22 mouse cellular contexts compared by ENCODE assay signal in the genomic region with DNA sequence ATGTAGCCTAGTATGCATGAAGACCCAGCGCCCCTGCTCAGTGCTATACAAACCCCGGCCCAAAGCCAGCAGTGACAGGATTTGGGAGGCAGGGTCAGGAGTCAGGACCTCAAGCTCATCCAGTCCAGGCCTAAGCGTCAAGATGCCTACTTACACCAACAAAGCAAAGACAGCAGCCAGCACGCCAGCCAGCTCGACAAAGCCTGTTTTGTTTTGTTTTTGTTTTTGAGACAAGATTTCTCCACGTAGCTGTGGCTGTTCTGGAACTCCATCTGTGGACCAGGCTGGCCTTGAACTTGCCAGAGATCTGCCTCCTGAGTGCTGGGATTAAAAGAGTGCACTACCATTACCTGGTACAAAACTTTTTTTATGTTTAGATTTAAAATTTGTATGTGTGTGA. TPM values are rescaled to one million over a fixed set of nuclear protein-coding genes. Genes with fewer than 3 reads are reported as not detected.
DNase-seq lines count a peak whose midpoint lies in the region; ATAC-seq lines count a peak whose summit lies in the region.
"Had no signal": no experiment of that assay in that cellular context is flagged by ENCODE, and none has a peak within 500 bp of the region (broad histone marks: within the 10 kb centered on the region; RNA-seq: fewer than 3 reads in every experiment).

No protein-coding gene starts in this region.

- H3K9ac ChIP-seq in midbrain, embryonic 11.5 days (ENCODE audit: low read length) = no peak overlapping the region
- no peak overlapping the region for H3K9ac ChIP-seq in midbrain, embryonic 13.5 days (replicated peaks)

- H3K4me1 ChIP-seq in midbrain, embryonic 11.5 days (ENCODE audit: control insufficient read depth, insufficient read depth, low read length) = no peaks in the 10 kb centered on the region
- H3K4me1 ChIP-seq in midbrain, embryonic 13.5 days (replicated peaks) = peaks cover 7% of the 10 kb centered on the region

- no peaks in the 10 kb centered on the region for H3K9me3 ChIP-seq in midbrain, embryonic 11.5 days (ENCODE audit: control insufficient read depth, low read length)
- H3K9me3 ChIP-seq in midbrain, embryonic 13.5 days = no peaks in the 10 kb centered on the region
- H3K9me3 ChIP-seq: G1E had no signal

- DNase-seq in heart, adult 11 months = peak; percentile 76
- DNase-seq in heart, postnatal 25 days (ENCODE audit: low spot score) = no peak
- DNase-seq in midbrain, embryonic 11.5 days (ENCODE audit: low spot score, missing footprints) = peak; percentile 69
- DNase-seq: adrenal gland, adult 2 months; adrenal gland, adult 8-10 months; adrenal gland, postnatal 10 days; adrenal gland, postnatal 14 days; adrenal gland, postnatal 25 days; adrenal gland, postnatal 36 days; B cell, adult 2 months; cerebellum, adult 11 months; cerebellum, adult 11-12 months; cerebellum, adult 18-20 months had no signal

- H3K27me3 ChIP-seq in midbrain, embryonic 11.5 days (ENCODE audit: control insufficient read depth, insufficient read depth, low read length) = no peaks in the 10 kb centered on the region
- no peaks in the 10 kb centered on the region for H3K27me3 ChIP-seq in midbrain, embryonic 13.5 days
- H3K27me3 ChIP-seq: CH12.LX, Patski had no signal

- peaks cover 19% of the 10 kb centered on the region for H3K36me3 ChIP-seq in midbrain, embryonic 11.5 days (ENCODE audit: control insufficient read depth, insufficient read depth, low read length)
- peaks cover 76% of the 10 kb centered on the region for H3K36me3 ChIP-seq in midbrain, embryonic 13.5 days

- WGBS in midbrain, embryonic 11.5 days = 90% methylated on average over 6 of the region's 6 CpGs
- WGBS in midbrain, embryonic 13.5 days = 86% methylated on average over 6 of the region's 6 CpGs

- no peak for ATAC-seq in midbrain, embryonic 11.5 days (ENCODE audit: low FRiP score)
- ATAC-seq in midbrain, embryonic 13.5 days = no peak
- ATAC-seq: activated CD4-positive, CD25-positive, alpha-beta regulatory T cell, adult 4 months; CD4-positive, CD25-positive, alpha-beta regulatory T cell, adult 4 months; Patski had no signal

- intact Hi-C loops in heart, postnatal 25 days (cut with DNase I) = no loop called here

- no peak overlapping the region for H3K4me2 ChIP-seq in midbrain, embryonic 11.5 days
- H3K4me2 ChIP-seq in midbrain, embryonic 13.5 days (replicated peaks) = no peak overlapping the region

- no peak overlapping the region for H3K4me3 ChIP-seq in midbrain, embryonic 11.5 days (ENCODE audit: low read depth, low read length)
- H3K4me3 ChIP-seq in midbrain, embryonic 13.5 days (replicated peaks) = no peak overlapping the region

- H3K27ac ChIP-seq in midbrain, embryonic 11.5 days (ENCODE audit: low read depth, low read length) = no peak overlapping the region
- H3K27ac ChIP-seq in midbrain, embryonic 13.5 days = no peak overlapping the region

RNA-seq across cellular contexts. Expression of gene Gm20716, which starts 6.8 kb away (rescaled TPM):
- total RNA-seq in heart, postnatal 25 days (2021) = 10 to 100 TPM; 12.6 to 13.6 TPM
- polyA plus RNA-seq in midbrain, embryonic 11.5 days (2014; fragmentation: Nextera tagmentation; extraction: Ambion mirVana) = 23.8 and 24.6 TPM in 2 replicates
- polyA plus RNA-seq in midbrain, embryonic 13.5 days (2015; fragmentation: Nextera tagmentation; extraction: Ambion mirVana) = 29.1 and 29.4 TPM in 2 replicates
- polyA plus RNA-seq: adrenal gland, adult 2 months had no signal

RNA-seq across cellular contexts. Expression of gene Dpm1, which starts 7.1 kb away (rescaled TPM):
- 10 to 100 TPM; 61.8 to 70.6 TPM for total RNA-seq in heart, postnatal 25 days (2021)
- 75.4 and 92.2 TPM in 2 replicates for polyA plus RNA-seq in midbrain, embryonic 11.5 days (2014; fragmentation: Nextera tagmentation; extraction: Ambion mirVana)
- polyA plus RNA-seq in midbrain, embryonic 13.5 days (2015; fragmentation: Nextera tagmentation; extraction: Ambion mirVana) = 68.0 and 71.8 TPM in 2 replicates

RNA-seq across cellular contexts. Expression of gene Mocs3, which starts 7.1 kb away (rescaled TPM):
- 1 to 10 TPM; 6.2 to 7.1 TPM for total RNA-seq in heart, postnatal 25 days (2021)
- polyA plus RNA-seq in midbrain, embryonic 11.5 days (2014; fragmentation: Nextera tagmentation; extraction: Ambion mirVana) = 8.0 TPM in 2 replicates
- 6.0 and 8.7 TPM in 2 replicates for polyA plus RNA-seq in midbrain, embryonic 13.5 days (2015; fragmentation: Nextera tagmentation; extraction: Ambion mirVana)

RNA-seq across cellular contexts. Expression of gene Adnp, which starts 16.4 kb away (rescaled TPM):
- 10 to 100 TPM; 30.5 to 32.7 TPM for total RNA-seq in heart, postnatal 25 days (2021)
- polyA plus RNA-seq in midbrain, embryonic 11.5 days (2014; fragmentation: Nextera tagmentation; extraction: Ambion mirVana) = 6.0 and 9.7 TPM in 2 replicates
- 2.5 and 5.1 TPM in 2 replicates for polyA plus RNA-seq in midbrain, embryonic 13.5 days (2015; fragmentation: Nextera tagmentation; extraction: Ambion mirVana)

RNA-seq across cellular contexts. Expression of gene Kcng1, which starts 58.2 kb away (rescaled TPM):
- total RNA-seq in heart, postnatal 25 days (2021) = not detected
- 1.2 and 1.7 TPM in 2 replicates for polyA plus RNA-seq in midbrain, embryonic 11.5 days (2014; fragmentation: Nextera tagmentation; extraction: Ambion mirVana)
- polyA plus RNA-seq in midbrain, embryonic 13.5 days (2015; fragmentation: Nextera tagmentation; extraction: Ambion mirVana) = 2.6 and 3.9 TPM in 2 replicates
- total RNA-seq: adrenal gland, adult 18-20 months; adrenal gland, adult 2 months; adrenal gland, postnatal 14 days; adrenal gland, postnatal 36 days; CH12.LX; MEL had no signal
- polyA plus RNA-seq: activated CD4-positive, CD25-positive, alpha-beta regulatory T cell, adult 4 months; C2C12; CD4-positive, CD25-positive, alpha-beta regulatory T cell, adult 4 months; G1E; Patski had no signal
